Mouse (Mus musculus) ES-Bruce4 (cell line): ENCODE measurements at regions not wholly inside any gene's neighbourhood (a gene's known extent, or its start where the extent isn't known, plus 50 kb on each side); places are given as distances from the start of the nearest gene placed in this dataset.

Experiments used
- CTCF ChIP-seq: IDR thresholded peaks from one replicate; pipeline ENCODE4 v1.8.1; 2011; ENCODE audit warnings: low read depth, low read length
- EP300 ChIP-seq: IDR thresholded peaks from 2 replicates; pipeline ENCODE4 v1.6.1; 2011; ENCODE audit warnings: low read depth, low read length; ENCODE audit not compliant: insufficient read depth
- POLR2A ChIP-seq: IDR thresholded peaks from one replicate; pipeline ENCODE4 v1.8.1; 2011; ENCODE audit warnings: low read length; ENCODE audit not compliant: insufficient read depth

DNA sequence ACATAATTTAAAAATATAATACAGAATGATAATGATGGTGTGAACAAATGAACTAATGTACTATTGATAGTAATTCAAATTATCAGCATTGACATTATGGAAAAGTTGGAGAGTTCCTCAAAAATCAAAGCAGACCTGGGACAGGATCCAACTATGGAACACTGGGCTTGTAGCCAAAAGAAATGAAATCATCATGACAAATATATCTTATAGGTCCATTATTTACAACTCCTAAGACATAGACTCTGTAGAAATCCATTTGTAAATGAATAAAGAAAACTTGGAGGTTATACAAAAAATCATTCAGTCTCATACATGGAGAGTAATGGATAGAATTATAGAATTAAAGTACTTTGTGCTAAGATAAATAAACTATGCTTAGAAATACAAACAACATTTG, 1657.5 kb downstream of the D3Ertd751e start:
- TF ChIP-seq POLR2A (no peak), CTCF (no peak), EP300 (no peak)
